Mouse (Mus musculus): ENCODE data around the gene Hmg20b. TPM values are rescaled to one million over a fixed set of nuclear protein-coding genes. Genes with fewer than 3 reads are reported as not detected.
A peak's percentile ranks its signal among the peaks of the same experiment; 100 is the strongest.

Gene Hmg20b
- polyA plus RNA-seq, 1 experiment: 42.7 TPM

- Histone ChIP-seq H3K4me3 (replicated peaks; ENCODE audit: insufficient read depth, low read depth, low read length) (no peak within 1 kb of the TSS), H3K27ac (ENCODE audit: insufficient read depth, low read length) (no peak within 1 kb of the TSS), H3K4me1 (ENCODE audit: control insufficient read depth, insufficient read depth, low read length) (peaks cover 28% of the 10 kb centered on the region), H3K27me3 (ENCODE audit: control insufficient read depth, insufficient read depth, low read length) (no peaks in the 10 kb centered on the region)
- WGBS: 44% methylated on average over 14 of the region's 14 CpGs
- TF ChIP-seq POLR2A (IDR thresholded peaks at IDR 0.05; ENCODE audit: borderline replicate concordance, insufficient read depth, low read length): no peak
- DNase-seq: no peak
These were observed 42.5 kb upstream of the Hmg20b start, which contains the start of gene Smim24 for GRCm38 (mm10) chr10:81392781-81393185. Gene Smim24, plus strand, starts transcription at chr10:81393051.

GRCm38 (mm10) chr10:81392270-81392669 lies 42.0 kb upstream of the Hmg20b start:
- H3K4me3 ChIP-seq (replicated peaks; ENCODE audit: insufficient read depth, low read depth, low read length): no peak overlapping the region
- H3K4me1 ChIP-seq (ENCODE audit: control insufficient read depth, insufficient read depth, low read length): peaks cover 27% of the 10 kb centered on the region
- H3K27ac ChIP-seq (ENCODE audit: insufficient read depth, low read length): no peak overlapping the region
- WGBS: 77% methylated on average over 6 of the region's 6 CpGs
- no peak for DNase-seq
- TF ChIP-seq POLR2A (IDR thresholded peaks at IDR 0.05; ENCODE audit: borderline replicate concordance, insufficient read depth, low read length): no peak
- TF ChIP-seq CTCF (IDR thresholded peaks at IDR 0.05; ENCODE audit: borderline replicate concordance, insufficient read depth, low read depth, low read length): no peak
- no peaks in the 10 kb centered on the region for H3K27me3 ChIP-seq (ENCODE audit: control insufficient read depth, insufficient read depth, low read length)

GRCm38 (mm10) chr10:81390678-81390965 lies 40.3 kb upstream of the Hmg20b start:
- no peak overlapping the region for H3K4me3 ChIP-seq (replicated peaks; ENCODE audit: insufficient read depth, low read depth, low read length)
- peak in 1 of 2 experiments; percentile 40 for DNase-seq
- H3K27me3 ChIP-seq (ENCODE audit: control insufficient read depth, insufficient read depth, low read length): no peaks in the 10 kb centered on the region
- 78% methylated on average over 13 of the region's 13 CpGs for WGBS
- TF ChIP-seq POLR2A (IDR thresholded peaks at IDR 0.05; ENCODE audit: borderline replicate concordance, insufficient read depth, low read length): no peak
- no peak for TF ChIP-seq CTCF (IDR thresholded peaks at IDR 0.05; ENCODE audit: borderline replicate concordance, insufficient read depth, low read depth, low read length)
- no peak overlapping the region for H3K27ac ChIP-seq (ENCODE audit: insufficient read depth, low read length)
- peaks cover 17% of the 10 kb centered on the region for H3K4me1 ChIP-seq (ENCODE audit: control insufficient read depth, insufficient read depth, low read length)

GRCm38 (mm10) chr10:81389801-81390677 lies 39.8 kb upstream of the Hmg20b start:
- 44% methylated on average over 23 of the region's 23 CpGs for WGBS
- TF ChIP-seq POLR2A (IDR thresholded peaks at IDR 0.05; ENCODE audit: borderline replicate concordance, insufficient read depth, low read length) (no peak), CTCF (IDR thresholded peaks at IDR 0.05; ENCODE audit: borderline replicate concordance, insufficient read depth, low read depth, low read length) (peak; percentile 96)
- no peak overlapping the region for H3K27ac ChIP-seq (ENCODE audit: insufficient read depth, low read length)

GRCm38 (mm10) chr10:81389373-81389772 lies 39.1 kb upstream of the Hmg20b start:
- no peaks in the 10 kb centered on the region for H3K27me3 ChIP-seq (ENCODE audit: control insufficient read depth, insufficient read depth, low read length)
- TF ChIP-seq CTCF (IDR thresholded peaks at IDR 0.05; ENCODE audit: borderline replicate concordance, insufficient read depth, low read depth, low read length) (no peak), POLR2A (IDR thresholded peaks at IDR 0.05; ENCODE audit: borderline replicate concordance, insufficient read depth, low read length) (no peak)
- H3K4me1 ChIP-seq (ENCODE audit: control insufficient read depth, insufficient read depth, low read length): peaks cover 17% of the 10 kb centered on the region
- no peak overlapping the region for H3K4me3 ChIP-seq (replicated peaks; ENCODE audit: insufficient read depth, low read depth, low read length)
- no peak overlapping the region for H3K27ac ChIP-seq (ENCODE audit: insufficient read depth, low read length)
- WGBS: 38% methylated on average over 3 of the region's 3 CpGs
- DNase-seq: no peak

More at GRCm38 (mm10) chr10:81389801-81390677, 39.8 kb upstream of the Hmg20b start:
- no peak overlapping the region for H3K4me3 ChIP-seq (replicated peaks; ENCODE audit: insufficient read depth, low read depth, low read length)
- DNase-seq: peak; percentile 71 to 84
- peaks cover 19% of the 10 kb centered on the region for H3K4me1 ChIP-seq (ENCODE audit: control insufficient read depth, insufficient read depth, low read length)
- no peaks in the 10 kb centered on the region for H3K27me3 ChIP-seq (ENCODE audit: control insufficient read depth, insufficient read depth, low read length)

- Histone ChIP-seq H3K4me3 (replicated peaks; ENCODE audit: insufficient read depth, low read depth, low read length) (no peak within 1 kb of the TSS), H3K27me3 (ENCODE audit: control insufficient read depth, insufficient read depth, low read length) (no peaks in the 10 kb centered on the region), H3K4me1 (ENCODE audit: control insufficient read depth, insufficient read depth, low read length) (peaks cover 14% of the 10 kb centered on the region), H3K27ac (ENCODE audit: insufficient read depth, low read length) (no peak within 1 kb of the TSS)
- DNase-seq: no peak
- 66% methylated on average over 5 of the region's 5 CpGs for WGBS
- TF ChIP-seq POLR2A (IDR thresholded peaks at IDR 0.05; ENCODE audit: borderline replicate concordance, insufficient read depth, low read length) (no peak), CTCF (IDR thresholded peaks at IDR 0.05; ENCODE audit: borderline replicate concordance, insufficient read depth, low read depth, low read length) (no peak)
These were observed 38.3 kb upstream of the Hmg20b start, which contains the start of gene Gm48552 for GRCm38 (mm10) chr10:81388505-81389055. Gene Gm48552, plus strand, starts transcription at chr10:81389005.

- no peak for DNase-seq
- Histone ChIP-seq H3K27ac (ENCODE audit: insufficient read depth, low read length) (no peak overlapping the region), H3K4me1 (ENCODE audit: control insufficient read depth, insufficient read depth, low read length) (peaks cover 10% of the 10 kb centered on the region), H3K4me3 (replicated peaks; ENCODE audit: insufficient read depth, low read depth, low read length) (no peak overlapping the region), H3K27me3 (ENCODE audit: control insufficient read depth, insufficient read depth, low read length) (no peaks in the 10 kb centered on the region)
- 40% methylated on average over 20 of the region's 20 CpGs for WGBS
- TF ChIP-seq CTCF (IDR thresholded peaks at IDR 0.05; ENCODE audit: borderline replicate concordance, insufficient read depth, low read depth, low read length) (no peak), POLR2A (IDR thresholded peaks at IDR 0.05; ENCODE audit: borderline replicate concordance, insufficient read depth, low read length) (no peak)
These were observed 37.4 kb upstream of the Hmg20b start for GRCm38 (mm10) chr10:81387716-81388115.

All from cerebellum, adult 2 months (tissue).